Mouse (Mus musculus) adrenal gland, postnatal 14 days (tissue): ENCODE measurements around the gene Slco3a1. TPM values are rescaled to one million over a fixed set of nuclear protein-coding genes. Genes with fewer than 3 reads are reported as not detected.

Experiments used
- DNase-seq: peaks from one replicate; pipeline ENCODE4 v3.0.0; 2021; ENCODE audit warnings: mixed read lengths
- long read RNA-seq, 2 experiments: library from polyadenylated mRNA; stranded (forward); transcript quantifications; one replicate each; pipeline ENCODE4 v2.0.0; 2021
- total RNA-seq: library from RNA; stranded (reverse); gene quantifications from 2 replicates; pipeline ENCODE4 v1.2.3, GENCODE M21; 2021

Gene Slco3a1
- total RNA-seq: 20.8 and 26.1 TPM in 2 replicates
- long read RNA-seq, experiment 1, full-length matches to known transcripts: 46 of 56 reads
- long read RNA-seq, experiment 1, partial matches to known transcripts: 1 of 56 reads
- long read RNA-seq, experiment 1, other reads (novel, unspliced or antisense): 9 of 56 reads
- long read RNA-seq, experiment 2, full-length matches to known transcripts: 26 of 33 reads
- long read RNA-seq, experiment 2, partial matches to known transcripts: 1 of 33 reads
- long read RNA-seq, experiment 2, other reads (novel, unspliced or antisense): 6 of 33 reads

DNA sequence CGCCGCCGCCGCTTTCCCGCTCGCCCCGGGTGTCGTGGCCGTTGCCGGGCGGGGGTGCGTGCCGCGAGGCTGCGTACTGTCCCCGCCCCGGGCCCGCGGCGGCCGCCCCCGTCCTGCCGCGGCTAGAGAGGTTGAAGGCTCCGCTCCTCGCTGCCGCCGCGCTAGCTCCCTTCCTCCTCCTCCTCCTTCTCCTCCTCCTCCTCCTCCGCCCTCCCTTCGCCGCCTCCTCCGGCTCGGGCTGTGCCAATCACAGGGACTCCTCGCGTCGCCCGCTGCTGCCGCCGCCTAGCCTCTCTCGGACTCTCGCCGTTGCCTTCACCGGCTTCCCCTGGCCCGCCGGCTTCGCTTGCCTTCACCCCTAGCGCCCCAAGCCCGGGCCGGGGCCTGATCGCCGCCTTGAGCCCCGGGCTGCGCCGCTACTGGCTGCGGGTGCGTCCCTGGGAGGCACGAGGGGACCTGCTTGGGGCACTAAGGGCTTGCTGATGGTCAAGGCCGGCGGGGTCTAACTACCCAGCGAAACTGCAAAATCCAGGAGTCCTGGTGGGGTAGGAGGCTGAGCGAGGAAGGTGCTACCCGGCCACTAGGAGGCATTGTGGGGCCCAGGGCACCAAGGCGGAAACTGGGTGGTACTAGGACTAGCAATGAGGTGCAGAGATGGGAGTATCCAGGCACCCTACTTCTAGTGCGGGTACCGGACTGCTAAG is at the start of gene Slco3a1:
Gene Slco3a1 (minus strand): TSS at position 173 of the 704 bp plus-strand sequence.
- DNase-seq: peak; percentile 81

DNA sequence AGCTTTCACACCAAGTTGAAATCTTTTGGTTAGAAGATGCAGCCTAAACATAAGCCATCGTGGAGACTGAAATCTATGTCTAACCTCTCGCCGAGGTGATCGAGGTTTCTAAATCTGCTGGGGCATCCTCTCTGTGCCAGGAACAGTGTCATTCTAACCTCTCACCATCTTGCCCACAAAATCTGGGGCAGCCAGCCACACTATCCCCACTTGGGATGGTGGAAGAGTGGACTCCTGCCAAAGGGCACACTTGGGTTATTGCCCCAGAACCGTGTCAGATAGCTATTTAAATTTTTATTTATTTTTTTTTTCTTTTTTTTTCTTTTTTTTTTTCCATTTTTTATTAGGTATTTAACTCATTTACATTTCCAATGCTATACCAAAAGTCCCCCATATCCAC is 46.4 kb upstream of the Slco3a1 start:
- no peak for DNase-seq

DNA sequence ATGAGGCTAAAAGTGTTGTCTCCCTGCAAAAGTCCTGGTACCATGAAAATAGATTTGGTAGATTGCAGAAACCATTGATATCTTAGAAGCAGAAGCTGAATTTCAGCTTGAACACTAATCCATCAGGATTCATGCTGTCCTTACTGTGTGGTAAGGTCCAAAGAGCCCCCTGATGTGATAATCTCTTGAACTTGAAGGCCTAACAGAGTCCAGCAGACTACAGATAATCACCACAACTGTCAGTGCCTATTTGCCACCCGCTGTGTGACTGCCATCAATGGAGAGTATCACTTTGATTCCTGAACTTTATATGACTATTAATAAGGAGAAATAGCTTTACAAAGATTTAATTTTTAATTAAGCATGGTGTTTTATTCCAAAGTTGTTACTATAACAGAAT is 24.8 kb upstream of the Slco3a1 start:
- no peak for DNase-seq

DNA sequence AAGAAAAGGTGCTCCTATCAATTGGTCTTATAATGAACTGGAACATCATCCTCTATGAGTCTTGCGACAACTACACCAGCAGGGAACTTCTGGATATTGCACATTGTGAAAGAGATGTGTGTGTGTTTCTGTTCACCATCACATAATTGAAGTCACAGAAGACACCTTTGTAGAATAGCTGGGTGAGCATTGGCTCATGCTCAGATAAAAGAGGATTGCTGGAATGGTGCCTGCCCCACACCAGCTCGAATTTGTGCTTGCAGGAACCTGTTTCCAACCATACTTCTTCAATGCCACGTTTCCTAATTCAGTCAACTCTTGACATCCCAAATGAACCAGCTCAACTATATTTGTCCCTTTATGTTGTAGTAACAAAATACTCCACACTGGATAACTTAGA is 21.1 kb upstream of the Slco3a1 start:
- DNase-seq: no peak

DNA sequence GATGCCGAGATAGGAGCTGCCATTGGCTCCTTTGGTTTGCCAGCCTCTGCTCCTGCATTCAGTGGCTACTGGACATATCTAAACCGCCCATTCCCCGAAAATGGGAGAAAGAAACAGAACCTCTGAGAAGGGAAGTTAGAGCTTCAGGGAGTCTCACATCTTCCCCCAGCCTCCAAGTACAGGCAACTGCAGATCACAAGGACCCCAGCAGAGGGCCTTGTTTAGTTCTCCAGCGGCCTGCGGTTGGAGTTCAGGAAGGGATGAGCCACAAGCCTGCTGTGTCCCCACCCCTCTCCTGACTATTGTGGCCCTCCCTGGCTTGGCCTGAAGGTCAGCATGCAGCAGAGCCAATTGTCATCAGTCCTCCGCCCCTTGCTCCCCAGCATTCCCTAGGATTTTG is 836 bp upstream of the Slco3a1 start:
- DNase-seq: peak; percentile 81

DNA sequence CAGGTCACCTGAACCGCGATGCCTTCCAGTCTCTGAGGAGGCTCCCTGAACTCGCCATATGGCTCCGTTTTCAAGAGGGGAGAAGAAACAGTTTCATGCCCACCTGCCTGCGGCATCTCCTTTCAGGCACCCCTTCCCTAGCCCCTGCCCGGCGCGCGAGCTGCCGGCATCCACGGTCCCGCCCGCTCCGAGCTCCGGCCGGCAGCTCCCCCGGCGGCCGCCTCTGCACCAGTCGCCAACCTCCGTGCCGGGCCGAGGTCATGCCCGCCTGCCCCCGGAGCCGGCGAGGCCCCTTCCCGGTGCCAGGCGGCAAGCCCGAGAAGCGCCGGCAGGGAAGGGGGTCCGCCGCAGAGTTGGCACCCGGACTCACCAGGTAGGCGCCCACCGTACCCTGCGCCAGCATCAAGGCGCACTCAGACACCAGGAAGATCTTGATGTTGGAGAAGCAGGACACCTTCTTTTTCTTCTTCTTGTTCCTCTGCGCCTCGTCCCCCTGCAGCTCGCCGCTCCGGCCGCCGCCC is 479 bp downstream of the Slco3a1 start:
- peak; percentile 69 for DNase-seq

DNA sequence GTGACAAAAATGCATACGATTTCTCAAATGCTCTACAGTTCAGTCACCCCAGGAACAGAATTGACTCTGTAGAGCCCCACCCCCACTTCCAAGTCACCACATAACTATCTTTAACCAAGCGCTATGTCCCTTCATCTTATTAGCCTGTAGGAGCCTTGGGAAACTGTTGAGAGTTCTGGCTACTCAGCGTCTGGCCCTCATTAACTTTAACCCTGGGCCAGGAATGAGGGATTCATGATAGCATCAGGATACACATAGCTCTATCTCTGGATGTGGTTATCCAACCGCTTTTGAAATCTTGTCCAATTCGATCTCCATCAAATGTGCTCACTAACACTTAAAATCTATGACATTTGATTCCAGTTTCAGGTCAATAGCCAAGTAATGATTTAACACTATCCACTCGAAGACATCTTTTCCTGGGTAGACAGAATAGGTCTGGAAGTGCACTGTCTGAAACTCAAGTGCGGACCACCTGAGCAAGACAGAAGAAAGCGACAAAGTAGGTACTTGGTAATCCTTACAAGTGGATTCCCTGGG is 1.4 kb downstream of the Slco3a1 start:
- DNase-seq: no peak

DNA sequence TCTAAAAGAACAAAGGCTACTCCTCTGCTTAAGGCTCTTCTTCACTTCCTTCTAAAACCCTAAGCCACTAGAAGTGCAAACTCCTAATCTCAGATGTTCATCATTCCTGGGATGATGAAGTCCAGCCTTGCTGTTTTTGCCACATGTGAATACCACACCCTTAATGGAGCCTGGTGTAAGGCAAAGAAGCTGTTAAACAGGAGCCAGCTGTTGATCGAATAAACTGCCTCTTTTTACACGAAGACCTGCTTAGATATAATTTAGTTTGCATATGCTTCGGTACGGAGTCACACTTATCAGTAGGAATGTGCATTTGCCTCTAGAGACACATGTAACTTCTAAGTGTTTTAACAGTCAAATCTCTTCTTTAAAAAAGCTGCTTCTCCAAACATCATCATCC is 2.0 kb downstream of the Slco3a1 start:
- DNase-seq: no peak

DNA sequence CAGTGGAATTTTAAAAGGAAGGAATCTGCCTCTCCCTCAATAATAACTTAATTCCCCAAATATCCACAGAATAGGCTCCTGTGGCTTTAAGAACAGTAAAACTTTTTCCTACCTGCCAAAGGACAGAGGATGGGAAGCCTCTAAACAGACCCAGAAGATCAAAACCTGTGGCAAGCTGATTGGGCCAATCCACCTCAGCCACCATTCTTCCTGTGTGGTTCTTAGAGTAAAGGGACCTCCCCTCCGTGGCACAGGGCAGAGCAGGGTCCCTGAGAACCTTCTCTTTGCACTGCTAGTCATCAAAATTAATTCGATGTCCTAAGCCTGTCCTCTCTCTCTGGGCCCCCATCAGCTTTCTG is 2.6 kb downstream of the Slco3a1 start:
- no peak for DNase-seq

DNA sequence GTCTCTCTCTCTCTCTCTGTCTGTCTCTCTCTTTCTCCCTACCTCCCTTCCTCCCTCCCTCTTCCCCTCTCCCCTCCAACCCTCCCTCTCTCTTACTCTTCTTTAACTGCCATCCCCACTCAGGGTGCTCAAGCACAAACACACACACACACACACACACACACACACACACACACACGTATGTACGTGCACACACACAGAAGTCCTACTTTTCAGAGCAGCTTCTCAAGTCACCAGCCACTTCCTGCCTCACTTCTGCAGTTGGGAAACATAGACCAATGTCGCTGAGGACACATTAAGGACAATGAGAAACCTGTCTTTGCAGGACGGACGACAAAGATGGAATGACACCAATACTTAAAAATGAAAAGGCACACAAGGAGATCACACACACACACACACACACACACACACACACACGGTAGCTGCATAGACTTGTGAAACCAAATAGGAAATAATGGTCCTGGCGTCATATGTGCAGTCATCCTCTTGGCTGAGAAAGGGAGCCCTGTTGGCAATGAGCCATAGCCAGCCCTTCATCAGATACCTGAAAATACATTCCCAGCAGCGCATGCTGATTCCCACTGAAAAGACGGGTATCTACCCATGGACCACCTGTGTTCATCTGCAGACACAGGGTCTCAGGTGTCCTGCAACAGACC is 3.1 kb downstream of the Slco3a1 start:
- no peak for DNase-seq

DNA sequence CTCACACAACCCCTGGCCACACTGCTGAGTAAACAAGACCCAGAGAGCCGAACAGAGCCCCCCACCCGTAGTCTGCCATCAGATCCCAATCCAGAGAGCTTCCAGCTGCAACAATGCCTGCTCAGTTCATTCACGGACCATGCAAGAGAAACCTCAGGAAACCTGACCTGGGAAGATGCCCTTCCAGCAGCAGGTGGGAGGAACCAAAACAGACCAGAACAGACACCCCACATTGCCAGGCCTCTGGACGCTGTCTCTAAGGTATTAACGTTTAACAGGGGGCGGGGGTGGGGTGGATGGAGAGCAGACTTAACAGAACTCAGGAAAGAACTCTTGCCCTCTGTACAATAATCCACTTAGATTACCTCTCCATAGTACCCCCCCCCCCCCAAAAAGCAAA is 4.9 kb downstream of the Slco3a1 start:
- DNase-seq: no peak

DNA sequence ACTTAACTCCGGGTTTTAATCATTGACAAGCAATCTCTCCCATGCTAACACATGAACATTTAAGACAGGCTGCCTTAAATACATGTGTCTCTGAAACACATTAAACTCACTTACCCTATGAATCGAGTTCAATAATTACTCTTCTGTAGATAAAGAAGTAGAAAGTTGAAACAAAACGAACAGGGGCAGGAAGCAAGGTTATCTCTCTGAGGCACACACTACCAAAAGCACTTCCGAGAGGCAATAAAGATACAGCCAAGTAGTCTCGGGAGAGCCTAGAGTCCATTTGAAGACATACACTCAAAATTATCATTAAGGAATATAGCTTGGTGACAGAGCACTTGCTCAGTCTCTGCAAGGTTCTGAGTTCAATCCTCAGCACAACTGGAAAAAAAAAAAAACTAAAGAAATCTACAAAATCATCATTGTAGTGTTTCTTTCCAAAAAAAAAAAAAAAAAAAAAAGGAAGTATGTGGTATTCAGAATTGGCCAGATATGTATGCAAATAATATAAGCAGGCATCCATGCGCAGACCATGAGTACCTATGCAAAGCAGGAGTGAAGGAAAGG is 5.5 kb downstream of the Slco3a1 start:
- no peak for DNase-seq

DNA sequence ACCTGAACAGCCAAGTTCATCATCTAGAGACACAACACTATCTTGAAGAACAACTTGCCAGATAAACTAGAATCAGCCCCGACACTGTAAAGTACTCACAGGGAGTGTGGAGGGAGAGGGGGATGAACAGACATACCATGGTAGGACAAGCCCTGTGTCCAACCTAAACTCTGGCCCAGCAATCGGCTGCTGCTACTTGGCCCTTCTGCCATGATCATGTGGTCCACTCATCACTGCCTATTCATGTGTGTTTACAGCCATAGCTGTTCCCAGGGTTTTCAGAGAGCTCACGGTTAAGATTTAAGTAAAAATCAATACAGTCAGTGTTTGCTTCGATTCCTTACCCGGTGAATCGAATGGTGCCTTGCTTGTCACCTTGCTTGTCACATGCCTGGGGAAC is 7.9 kb downstream of the Slco3a1 start:
- no peak for DNase-seq

DNA sequence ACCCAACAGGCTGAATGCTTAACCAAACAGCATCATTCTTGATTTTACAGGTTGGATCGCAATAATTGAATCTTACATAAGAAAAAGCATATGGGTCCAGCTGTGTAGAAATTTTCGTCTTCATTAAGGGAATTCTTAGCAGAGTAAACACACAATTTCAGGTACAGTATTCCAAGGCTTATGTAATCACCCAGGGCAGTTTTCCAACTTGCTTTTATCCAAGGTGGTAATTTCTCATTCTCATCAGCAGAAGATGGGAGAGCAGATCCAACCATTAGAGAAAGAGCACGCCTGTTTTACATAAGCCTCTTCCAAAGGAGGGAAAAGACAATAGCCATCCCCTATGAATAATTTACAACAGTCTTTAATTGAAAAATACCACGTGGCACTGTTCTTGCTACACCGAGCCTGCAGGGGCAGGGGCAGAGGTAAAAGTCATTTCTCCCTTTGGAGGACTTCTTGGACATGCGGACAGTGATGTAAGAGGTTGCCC is 9.0 kb downstream of the Slco3a1 start:
- no peak for DNase-seq

DNA sequence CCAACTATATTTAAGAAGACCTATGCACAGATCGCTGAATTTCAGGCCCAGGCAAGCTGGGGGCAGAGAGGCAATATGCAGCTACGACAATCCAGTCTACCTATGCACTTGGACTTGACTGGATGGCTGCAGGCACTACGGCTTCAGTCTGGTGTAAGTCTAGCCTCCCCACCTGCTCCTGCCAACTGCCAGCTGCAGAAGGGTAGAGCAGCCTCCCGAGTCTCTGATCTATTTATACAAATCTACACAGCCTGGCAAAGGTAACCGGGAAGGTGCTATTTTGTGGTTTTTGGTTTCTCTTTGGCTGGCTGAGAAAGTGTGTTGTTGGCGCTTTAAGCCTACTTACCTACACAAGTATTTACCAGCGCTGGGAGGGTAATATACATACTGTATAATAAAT is 10.3 kb downstream of the Slco3a1 start:
- DNase-seq: no peak

DNA sequence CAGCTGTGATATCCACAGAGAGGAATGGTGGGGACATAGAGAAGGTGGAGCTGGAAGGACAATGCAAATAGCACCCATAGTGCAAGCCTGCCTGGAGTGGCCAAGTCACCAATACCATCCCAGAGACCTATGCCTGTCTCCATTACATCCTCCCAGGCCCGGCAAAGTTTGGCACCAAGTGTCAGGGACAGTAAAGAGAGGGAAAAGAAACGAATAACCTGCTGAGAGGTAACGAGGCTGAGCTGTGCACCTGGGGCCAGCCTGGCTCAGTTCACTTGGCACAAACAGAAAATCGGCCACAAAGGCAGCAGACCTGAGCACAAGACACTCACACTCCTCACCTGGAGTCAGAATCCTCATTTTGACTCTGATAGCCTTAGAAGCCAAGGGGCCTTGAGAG is 12.6 kb downstream of the Slco3a1 start:
- DNase-seq: no peak

DNA sequence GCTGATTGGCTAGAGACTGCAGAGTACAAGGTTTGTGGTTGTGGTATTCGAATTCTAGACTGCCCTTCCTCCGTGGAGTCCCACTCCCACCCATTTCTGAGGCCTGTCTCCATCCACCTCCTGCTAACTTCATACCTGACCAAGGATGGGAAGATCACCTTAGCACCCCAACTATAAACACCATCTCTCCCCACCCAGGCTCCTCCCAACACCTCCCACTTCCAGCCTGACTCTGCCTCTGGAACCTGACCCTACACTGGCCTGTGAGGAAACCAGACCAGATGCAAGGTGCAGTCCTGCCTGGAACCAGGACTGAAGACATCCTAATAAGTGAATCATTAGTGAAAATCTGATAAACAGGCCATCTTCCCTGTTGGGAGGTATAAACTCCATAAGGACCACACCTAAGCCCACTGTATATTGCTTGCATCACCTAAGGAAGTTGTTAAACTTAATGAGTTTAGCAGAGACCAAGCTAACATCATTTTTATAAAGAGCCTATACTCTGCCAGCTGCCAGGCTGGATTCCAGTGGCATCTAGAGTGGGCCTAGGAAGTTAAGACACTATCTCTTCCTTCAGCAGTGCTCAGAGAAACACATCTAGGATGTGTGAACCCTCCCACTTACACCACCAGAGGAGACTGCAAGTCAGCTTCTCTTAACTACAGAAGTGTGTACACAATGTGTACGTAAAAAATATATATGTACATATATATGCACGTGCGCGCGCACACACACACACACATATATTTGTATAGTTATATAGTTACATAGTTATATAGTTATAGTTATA is 13.5 kb downstream of the Slco3a1 start:
- no peak for DNase-seq

DNA sequence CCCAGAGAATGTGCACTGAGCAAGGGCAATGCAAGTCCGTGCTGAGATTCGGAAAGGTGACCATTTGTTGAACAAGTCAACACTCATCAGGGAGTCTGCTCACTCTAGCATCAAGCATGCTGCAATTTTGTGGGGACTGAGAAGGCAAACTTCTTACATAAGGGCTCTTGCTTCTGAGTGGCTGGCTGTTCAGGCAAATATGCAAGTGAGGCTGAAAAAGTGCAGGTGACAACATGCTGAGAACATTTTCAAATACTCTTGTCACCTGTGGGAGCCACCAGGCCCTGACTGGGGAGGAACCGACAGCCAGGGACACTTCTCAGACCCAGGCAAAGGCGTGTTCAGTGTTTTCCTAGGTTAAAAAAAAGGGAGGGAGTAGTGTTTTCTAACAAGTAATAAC is 18.4 kb downstream of the Slco3a1 start:
- DNase-seq: no peak

DNA sequence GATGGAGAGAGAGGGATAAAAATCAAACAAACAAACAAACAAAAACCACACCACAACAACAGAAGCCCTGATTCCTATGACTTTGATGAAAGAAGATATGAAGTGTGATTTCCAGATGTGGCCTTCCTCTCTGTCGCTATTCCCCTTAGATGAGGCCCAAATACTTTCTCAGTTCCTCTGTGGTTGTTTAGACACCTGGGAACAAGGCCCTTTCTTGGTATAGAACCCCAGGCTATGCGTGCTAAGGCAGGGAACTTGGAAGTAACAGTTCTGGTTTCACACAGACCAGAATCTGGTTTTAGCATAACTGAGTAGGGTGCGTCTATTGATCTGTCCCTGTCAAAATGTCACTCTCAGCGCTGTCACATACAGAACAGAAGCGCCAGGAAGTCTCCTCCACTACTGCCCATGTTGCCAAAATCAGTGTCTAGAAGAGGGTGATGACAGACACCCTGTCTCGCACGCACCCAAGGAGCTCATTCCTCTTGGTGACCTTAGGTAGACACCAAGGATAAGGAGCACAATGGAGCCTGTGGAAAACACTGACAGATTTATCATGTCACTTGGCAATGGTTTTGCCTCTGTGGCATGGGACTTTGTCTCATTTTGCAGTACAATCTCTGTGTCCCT is 23.0 kb downstream of the Slco3a1 start:
- no peak for DNase-seq

DNA sequence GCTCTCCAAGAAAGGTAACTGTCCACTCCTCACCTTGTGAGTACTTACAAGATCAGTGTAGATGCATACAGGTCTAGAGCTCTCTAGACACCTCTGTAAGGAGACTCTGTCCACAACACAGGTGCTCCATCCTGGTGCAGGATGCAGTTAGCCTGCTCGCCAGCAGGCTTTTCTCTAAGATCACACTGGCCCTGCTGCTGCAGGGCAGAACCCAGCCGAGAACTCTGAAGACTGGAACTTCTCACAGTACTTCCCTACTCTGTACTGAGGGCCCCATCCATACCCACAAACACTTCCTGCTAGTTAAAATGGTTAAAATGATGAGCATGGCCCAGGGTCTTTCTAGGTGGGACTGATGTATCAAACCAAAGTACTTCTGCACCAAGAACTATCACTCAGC is 24.7 kb downstream of the Slco3a1 start:
- no peak for DNase-seq

DNA sequence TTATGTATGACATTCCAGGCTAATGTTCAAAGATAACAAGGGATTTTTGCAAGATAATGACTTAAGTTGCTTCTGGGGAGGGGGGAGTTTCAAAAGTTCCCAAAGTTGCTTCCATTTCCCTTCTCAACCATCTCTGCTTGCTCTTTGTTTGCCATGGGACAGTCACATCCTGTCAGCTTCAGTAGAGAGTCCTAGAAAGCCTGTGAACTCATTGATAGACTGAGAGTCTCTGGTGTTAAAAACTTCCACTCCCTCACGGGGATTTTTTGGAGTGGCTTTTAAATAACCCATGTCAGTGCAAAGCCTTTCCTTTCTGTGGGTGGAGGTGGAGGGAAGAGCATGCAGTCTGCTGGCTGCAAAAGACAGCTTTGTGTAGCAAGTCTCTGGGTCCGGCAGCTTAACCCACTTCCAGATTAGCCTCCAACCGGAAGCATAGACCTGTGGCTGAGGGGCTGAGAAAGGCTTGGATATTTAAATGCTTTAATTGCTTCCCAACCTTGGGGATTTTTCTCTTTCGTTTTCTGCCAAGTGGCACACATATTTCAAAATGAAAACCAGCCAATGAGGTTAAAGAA is 25.3 kb downstream of the Slco3a1 start:
- no peak for DNase-seq
